Mouse (Mus musculus) spleen, adult 2 months (tissue): ENCODE results near the gene Gm9508.
"Not testable (repeated sequence)": the region's sequence is repeated elsewhere in the genome, so short reads cannot be mapped to it uniquely, and the experiment has no call there.

ENCODE experiments used
- CTCF ChIP-seq: fragments of 200-500 bp; IDR thresholded peaks from 2 replicates; pipeline ENCODE4 v1.5.1; 2011; ENCODE audit warnings: mild to moderate bottlenecking, inconsistent platforms; ENCODE audit not compliant: insufficient read depth, insufficient read length, insufficient replicate concordance; ENCODE audit errors: extremely low read depth
- POLR2A ChIP-seq: fragments of 200-500 bp; IDR thresholded peaks from 2 replicates; pipeline ENCODE4 v1.6.1; 2011; ENCODE audit warnings: low read depth, low read length, inconsistent platforms

DNA sequence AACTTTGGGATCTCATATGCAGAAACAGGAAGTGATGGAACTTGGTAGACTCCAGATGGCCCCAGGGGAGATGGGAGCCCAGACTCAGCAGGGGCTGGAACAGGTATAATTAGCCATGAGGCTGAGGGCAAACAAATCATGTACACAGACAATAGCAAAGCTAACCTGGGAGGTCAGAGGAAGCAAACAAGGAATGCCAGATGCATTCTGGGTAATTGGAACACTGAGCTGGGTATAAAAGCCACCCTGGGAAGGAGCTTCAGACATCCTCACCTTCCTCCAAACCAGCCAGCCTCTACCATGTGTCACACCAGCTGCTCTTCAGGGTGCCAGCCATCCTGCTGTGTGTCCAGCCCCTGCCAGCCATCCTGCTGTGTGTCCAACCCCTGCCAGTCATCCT lies 14.1 kb upstream of the Gm9508 start, which contains the start of gene Gm10024:
- TF ChIP-seq CTCF, POLR2A: not testable (repeated sequence)
